Mouse (Mus musculus) heart, embryonic 14.5 days (tissue): ENCODE measurements around the gene Depdc5. TPM values are rescaled to one million over a fixed set of nuclear protein-coding genes. Genes with fewer than 3 reads are reported as not detected.

Experiments
- ATAC-seq: fragments of 200-750 bp; cut with Nextera tagmentation; 2 replicates; pipeline ENCODE4 v1.8.0; 2017; ENCODE audit warnings: low read depth, moderate TSS enrichment; ENCODE audit not compliant: insufficient number of reproducible peaks, insufficient read depth, low FRiP score
- H3K27ac ChIP-seq, 2 experiments: fragments of 200-500 bp in 1 of 2; fragments of 300-500 bp in 1 of 2; sonication (generic) in 1 of 2; replicated peaks in 1 of 2; 2 replicates each; pipeline ENCODE4 v1.5.1; 2012 to 2014; ENCODE audit warnings: low read depth in 2 of 2, low read length in 2 of 2, control low read depth in 1 of 2, mild to moderate bottlenecking in 1 of 2, mixed read lengths in 1 of 2; ENCODE audit not compliant: control insufficient read depth in 1 of 2, insufficient read depth in 1 of 2
- H3K27me3 ChIP-seq: fragments of 300-500 bp; sonication (generic); 2 replicates; pipeline ENCODE4 v1.6.1; 2014; ENCODE audit warnings: mild to moderate bottlenecking, low read length, control low read depth; ENCODE audit not compliant: control insufficient read depth, insufficient read depth
- H3K36me3 ChIP-seq: fragments of 300-500 bp; sonication (generic); 2 replicates; pipeline ENCODE4 v1.6.1; 2014; ENCODE audit warnings: mild to moderate bottlenecking, control low read depth, low read length, mixed read lengths; ENCODE audit not compliant: control insufficient read depth, insufficient read depth
- H3K4me1 ChIP-seq, 2 experiments: fragments of 200-500 bp in 1 of 2; fragments of 300-500 bp in 1 of 2; sonication (generic) in 1 of 2; 2 replicates each; pipeline ENCODE4 v1.6.1; 2012 to 2014; ENCODE audit warnings: low read length in 2 of 2, control low read depth in 1 of 2, mixed read lengths in 1 of 2; ENCODE audit not compliant: control insufficient read depth in 2 of 2, insufficient read depth in 2 of 2
- H3K4me2 ChIP-seq: fragments of 300-500 bp; sonication (generic); 2 replicates; pipeline ENCODE4 v1.6.1; 2014; ENCODE audit warnings: mild to moderate bottlenecking, low read length
- H3K4me3 ChIP-seq, 2 experiments: fragments of 200-500 bp in 1 of 2; fragments of 300-500 bp in 1 of 2; sonication (generic) in 1 of 2; 2 replicates each; pipeline ENCODE4 v1.5.1; 2012 to 2014; ENCODE audit warnings: low read length in 2 of 2, mild to moderate bottlenecking in 2 of 2, control low read depth in 1 of 2, low read depth in 1 of 2, moderate library complexity in 1 of 2; ENCODE audit not compliant: control insufficient read depth in 1 of 2, insufficient read depth in 1 of 2
- H3K9ac ChIP-seq: fragments of 300-500 bp; sonication (generic); 2 replicates; pipeline ENCODE4 v1.6.1; 2014; ENCODE audit warnings: mild to moderate bottlenecking, low read length
- H3K9me3 ChIP-seq: fragments of 300-500 bp; sonication (generic); 2 replicates; pipeline ENCODE4 v1.6.1; 2016; ENCODE audit warnings: low read length, control low read depth; ENCODE audit not compliant: control insufficient read depth
- WGBS: fragments of 180-500 bp; shearing (Covaris S2); extraction: QIAGEN DNeasy Blood & Tissue Kit; methylation state at CpG from one replicate; pipeline ENCODE4 v1.1.7; 2014; 5-methylcytosine and 5-hydroxymethylcytosine counted together
- polyA plus RNA-seq: library from polyadenylated mRNA; unstranded; fragments of >200 nt; fragmentation: Nextera tagmentation; extraction: Ambion mirVana; gene quantifications from 2 replicates; pipeline ENCODE4 v1.2.1, GENCODE M21; 2014

Gene Depdc5
- polyA plus RNA-seq, 1 experiment from 2014 or later: 17.5 TPM

DNA sequence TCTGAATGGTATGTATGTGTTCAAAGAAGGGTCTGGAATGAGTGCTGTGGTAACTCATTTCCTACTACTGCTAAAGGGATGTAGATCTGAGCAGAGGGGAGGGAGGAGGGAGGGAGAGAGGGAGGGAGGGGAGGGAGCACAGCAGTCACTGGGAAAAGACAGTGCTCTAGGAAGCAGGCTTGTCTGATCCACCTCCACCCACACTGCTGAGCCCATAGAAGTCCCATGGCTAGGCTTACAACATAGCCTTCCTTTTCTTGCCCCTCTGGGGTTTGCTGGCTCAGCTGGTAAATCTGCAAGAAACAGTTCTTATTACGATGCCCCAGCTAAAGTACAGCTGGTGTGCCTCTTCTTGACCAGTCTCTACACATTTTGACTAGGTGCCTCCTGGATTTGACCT, 124.4 kb downstream of the Depdc5 start:
- ATAC-seq: no peak
- Histone ChIP-seq H3K4me2 (no peak overlapping the region), H3K27ac (peak overlapping the region in 1 of 2 experiments; percentile 25; a peak in 2 of 4 replicates), H3K4me1 (peaks cover 22 to 34% of the 10 kb centered on the region in 2 experiments), H3K9ac (peak overlapping the region; percentile 38), H3K27me3 (no peaks in the 10 kb centered on the region), H3K4me3 (no peak overlapping the region), H3K36me3 (peaks cover 35% of the 10 kb centered on the region), H3K9me3 (no peaks in the 10 kb centered on the region)
- WGBS: 64% methylated on average over 1 of the region's 1 CpGs

DNA sequence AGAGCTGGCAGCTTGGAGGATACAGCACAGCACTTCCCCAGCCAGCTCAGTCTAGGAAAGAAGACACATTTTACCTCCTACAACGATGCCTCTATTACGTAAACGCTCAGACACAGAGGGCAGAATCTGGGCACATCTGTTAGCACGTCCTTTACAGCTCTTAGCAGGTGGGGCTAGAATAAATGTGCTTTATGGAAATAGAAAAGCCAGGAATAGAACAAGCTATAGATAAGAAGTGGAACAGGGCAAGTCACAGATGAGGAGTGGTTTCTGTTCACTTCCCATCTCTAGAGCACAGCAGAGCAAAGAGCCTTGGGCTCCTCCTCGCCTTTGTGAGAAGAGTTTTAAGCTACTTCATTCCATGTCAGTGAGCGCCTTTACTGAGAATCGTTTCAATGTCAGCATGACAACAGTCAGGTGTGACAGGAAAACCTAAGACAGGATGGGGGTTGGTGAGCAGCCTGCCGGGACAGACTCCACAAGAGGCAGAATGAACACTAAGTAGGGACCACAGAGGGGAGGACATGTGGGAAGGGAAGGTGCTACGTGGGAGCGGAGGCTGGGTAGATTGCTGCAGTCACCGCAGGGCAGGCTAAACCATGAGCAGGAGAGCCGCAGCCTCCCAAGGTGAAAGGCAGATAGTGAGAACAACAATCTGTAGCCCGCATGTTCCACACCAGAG, 126.6 kb downstream of the Depdc5 start:
- 21% methylated on average over 13 of the region's 13 CpGs for WGBS
- ATAC-seq: peak; percentile 66
- H3K4me2 ChIP-seq: peak overlapping the region; percentile 63

DNA sequence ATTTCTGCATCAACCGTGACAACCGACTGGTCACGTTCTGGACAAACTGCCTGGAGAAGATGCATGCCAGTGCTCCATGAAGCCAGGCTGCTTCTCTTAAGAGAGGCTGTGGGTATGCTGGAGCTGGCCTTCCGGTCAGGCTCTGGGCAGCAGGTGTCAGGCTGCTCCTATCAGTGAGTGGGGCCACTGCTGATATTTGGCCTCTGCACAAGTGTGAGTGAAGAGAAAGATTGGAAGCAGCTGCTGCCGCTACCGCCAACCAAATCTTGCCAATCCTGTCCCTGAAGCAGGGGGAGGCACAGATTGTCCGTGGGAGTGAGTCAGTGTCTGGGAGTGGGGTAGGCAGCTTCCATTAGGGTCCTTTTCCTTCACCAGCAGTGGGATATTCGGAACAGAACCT, 127.7 kb downstream of the Depdc5 start:
- Histone ChIP-seq H3K36me3 (peaks cover 11% of the 10 kb centered on the region), H3K27me3 (no peaks in the 10 kb centered on the region), H3K27ac (peak overlapping the region; percentile 84 to 95), H3K4me3 (no peak overlapping the region), H3K4me1 (peaks cover 22 to 38% of the 10 kb centered on the region in 2 experiments), H3K9ac (peak overlapping the region; percentile 70), H3K9me3 (no peaks in the 10 kb centered on the region), H3K4me2 (peak overlapping the region; percentile 63)
- 35% methylated on average over 8 of the region's 8 CpGs for WGBS
- peak; percentile 64 for ATAC-seq

More for the DNA sequence above, 126.6 kb downstream of the Depdc5 start:
- H3K4me3 ChIP-seq: peak overlapping the region; percentile 0 to 21; a peak in 3 of 4 replicates
- H3K27me3 ChIP-seq: no peaks in the 10 kb centered on the region
- H3K4me1 ChIP-seq: peaks cover 22 to 38% of the 10 kb centered on the region in 2 experiments
- peaks cover 18% of the 10 kb centered on the region for H3K36me3 ChIP-seq
- H3K9me3 ChIP-seq: no peaks in the 10 kb centered on the region
- H3K27ac ChIP-seq: peak overlapping the region; percentile 84 to 95
- peak overlapping the region; percentile 70 for H3K9ac ChIP-seq

- Histone ChIP-seq H3K36me3 (no peaks in the 10 kb centered on the region), H3K27me3 (no peaks in the 10 kb centered on the region), H3K27ac (no peak overlapping the region), H3K9ac (no peak overlapping the region), H3K9me3 (no peaks in the 10 kb centered on the region), H3K4me3 (no peak overlapping the region), H3K4me2 (no peak overlapping the region), H3K4me1 (peaks cover 19 to 26% of the 10 kb centered on the region in 2 experiments)
- 51% methylated on average over 2 of the region's 2 CpGs for WGBS
- no peak for ATAC-seq
Measured at GRCm38 (mm10) chr5:32994471-32994870, 131.0 kb downstream of the Depdc5 start.

- H3K9ac ChIP-seq: no peak overlapping the region
- H3K4me1 ChIP-seq: peaks cover 10 to 16% of the 10 kb centered on the region in 2 experiments
- H3K27ac ChIP-seq: no peak overlapping the region
- no peaks in the 10 kb centered on the region for H3K36me3 ChIP-seq
- no peaks in the 10 kb centered on the region for H3K9me3 ChIP-seq
- H3K4me2 ChIP-seq: no peak overlapping the region
- ATAC-seq: no peak
- H3K27me3 ChIP-seq: no peaks in the 10 kb centered on the region
- WGBS: 81% methylated on average over 4 of the region's 4 CpGs
- H3K4me3 ChIP-seq: no peak overlapping the region
Measured at GRCm38 (mm10) chr5:32995756-32996155, 132.3 kb downstream of the Depdc5 start.

DNA sequence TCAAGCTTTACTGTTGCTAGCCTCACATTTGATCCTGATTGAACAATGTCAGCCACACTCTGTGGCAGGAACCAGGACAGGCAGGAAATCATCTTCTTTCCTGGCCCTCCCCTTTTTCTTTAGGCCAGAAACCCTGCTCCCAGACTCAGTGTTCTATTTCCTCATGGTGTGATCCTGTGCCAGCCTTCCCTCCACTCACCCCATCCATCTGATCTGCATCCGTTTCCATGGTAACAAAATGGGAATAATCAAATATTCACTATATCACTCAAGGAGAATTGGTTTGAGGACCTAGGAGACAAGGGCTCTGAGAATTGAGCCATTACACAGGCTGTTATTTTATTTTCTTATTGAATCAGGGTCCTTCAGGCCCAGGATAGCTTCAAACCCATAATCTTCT, 133.1 kb downstream of the Depdc5 start:
- no peak for ATAC-seq
- Histone ChIP-seq H3K27me3 (no peaks in the 10 kb centered on the region), H3K9ac (no peak overlapping the region), H3K9me3 (no peaks in the 10 kb centered on the region), H3K27ac (no peak overlapping the region), H3K36me3 (no peaks in the 10 kb centered on the region), H3K4me2 (no peak overlapping the region), H3K4me3 (no peak overlapping the region), H3K4me1 (peaks cover 3 to 8% of the 10 kb centered on the region in 2 experiments)
- 83% methylated on average over 1 of the region's 1 CpGs for WGBS

GRCm38 (mm10) chr5:32997686-32998085, 134.2 kb downstream of the Depdc5 start:
- Histone ChIP-seq H3K4me1 (peaks cover 0 to 3% of the 10 kb centered on the region in 2 experiments; a peak in 2 of 4 replicates), H3K4me3 (no peak overlapping the region), H3K27ac (no peak overlapping the region), H3K9me3 (no peaks in the 10 kb centered on the region), H3K27me3 (no peaks in the 10 kb centered on the region), H3K36me3 (no peaks in the 10 kb centered on the region), H3K4me2 (no peak overlapping the region), H3K9ac (no peak overlapping the region)
- WGBS: 23% methylated on average over 4 of the region's 4 CpGs
- ATAC-seq: no peak

- H3K9me3 ChIP-seq: no peaks in the 10 kb centered on the region
- no peak overlapping the region for H3K9ac ChIP-seq
- no peak overlapping the region for H3K27ac ChIP-seq
- H3K27me3 ChIP-seq: no peaks in the 10 kb centered on the region
- WGBS: 73% methylated on average over 4 of the region's 4 CpGs
- no peak overlapping the region for H3K4me3 ChIP-seq
- H3K36me3 ChIP-seq: no peaks in the 10 kb centered on the region
- no peak for ATAC-seq
- peaks cover 0 to 3% of the 10 kb centered on the region in 2 experiments; a peak in 2 of 4 replicates for H3K4me1 ChIP-seq
- H3K4me2 ChIP-seq: no peak overlapping the region
Measured at GRCm38 (mm10) chr5:32998783-32999182, 135.3 kb downstream of the Depdc5 start.
